Mouse (Mus musculus) kidney, adult 8-10 months (tissue): ENCODE data around the gene Zdhhc12.
"Not testable (repeated sequence)": the region's sequence is repeated elsewhere in the genome, so short reads cannot be mapped to it uniquely, and the experiment has no call there.

Experiments used
- DNase-seq, 2 experiments: peaks; one replicate each; pipeline ENCODE4 v3.0.0; 2022

The Zdhhc12 gene

DNA sequence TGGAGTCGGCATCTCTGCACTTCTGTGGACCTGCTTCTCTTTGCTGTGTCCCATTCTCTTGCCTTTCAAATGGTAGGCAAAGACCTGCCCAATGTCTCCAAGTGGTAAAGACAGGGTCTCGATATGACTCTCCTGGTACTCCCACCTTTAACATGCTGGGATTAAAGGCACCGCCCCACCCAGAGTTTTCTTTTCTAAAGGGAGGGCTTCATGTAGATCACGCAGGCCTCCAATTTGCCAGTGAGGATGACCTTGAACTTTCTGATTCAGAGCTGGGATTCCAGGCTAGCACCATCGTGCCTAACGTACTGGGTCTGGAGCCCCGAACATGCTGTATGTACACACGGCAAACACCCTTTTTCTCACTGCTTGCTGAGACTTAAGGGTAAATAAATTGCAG is 30.2 kb downstream of the Zdhhc12 start:
- no peak for DNase-seq

DNA sequence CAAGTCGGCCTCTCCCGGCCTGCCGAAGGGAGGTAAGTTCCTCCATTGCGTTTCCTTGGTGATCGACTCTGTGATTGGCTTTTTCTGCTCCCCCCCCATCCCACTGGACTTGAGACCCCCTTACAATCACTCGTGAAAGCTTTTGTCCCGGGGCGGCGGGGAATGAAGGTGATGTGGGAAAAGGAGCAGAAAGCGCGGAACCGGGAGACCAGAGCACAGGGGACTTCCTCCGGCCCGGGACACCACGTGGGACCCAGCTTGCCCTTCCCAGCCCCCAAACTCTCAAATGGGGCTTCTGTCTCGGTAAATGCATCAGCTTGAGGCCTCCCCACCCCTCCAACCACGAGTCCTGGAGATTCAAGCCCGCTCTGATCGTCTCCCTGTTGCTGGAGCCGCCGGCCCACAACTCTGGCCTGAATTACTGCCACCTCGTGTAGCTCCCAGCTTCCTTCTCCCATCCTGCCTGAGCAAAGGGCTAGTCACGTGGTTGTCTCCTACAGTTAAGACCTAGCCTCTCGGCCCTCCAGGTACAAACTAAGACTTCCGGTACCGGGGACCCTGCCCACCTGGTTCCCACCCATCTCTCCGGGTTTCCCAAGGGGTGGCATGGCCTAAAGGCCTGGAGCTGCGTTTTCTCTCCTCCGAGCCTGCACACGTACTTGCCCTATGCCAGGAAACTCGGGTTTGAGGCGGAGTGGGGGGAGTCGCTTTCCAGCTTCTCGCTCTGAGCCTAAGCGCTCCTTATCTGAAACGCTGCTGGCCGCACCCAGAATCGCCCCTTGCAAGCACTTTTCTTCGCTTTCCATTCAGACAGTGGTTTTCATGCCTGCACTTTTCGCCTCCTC is 31.0 kb downstream of the Zdhhc12 start:
- peak; percentile 73 to 76 for DNase-seq

DNA sequence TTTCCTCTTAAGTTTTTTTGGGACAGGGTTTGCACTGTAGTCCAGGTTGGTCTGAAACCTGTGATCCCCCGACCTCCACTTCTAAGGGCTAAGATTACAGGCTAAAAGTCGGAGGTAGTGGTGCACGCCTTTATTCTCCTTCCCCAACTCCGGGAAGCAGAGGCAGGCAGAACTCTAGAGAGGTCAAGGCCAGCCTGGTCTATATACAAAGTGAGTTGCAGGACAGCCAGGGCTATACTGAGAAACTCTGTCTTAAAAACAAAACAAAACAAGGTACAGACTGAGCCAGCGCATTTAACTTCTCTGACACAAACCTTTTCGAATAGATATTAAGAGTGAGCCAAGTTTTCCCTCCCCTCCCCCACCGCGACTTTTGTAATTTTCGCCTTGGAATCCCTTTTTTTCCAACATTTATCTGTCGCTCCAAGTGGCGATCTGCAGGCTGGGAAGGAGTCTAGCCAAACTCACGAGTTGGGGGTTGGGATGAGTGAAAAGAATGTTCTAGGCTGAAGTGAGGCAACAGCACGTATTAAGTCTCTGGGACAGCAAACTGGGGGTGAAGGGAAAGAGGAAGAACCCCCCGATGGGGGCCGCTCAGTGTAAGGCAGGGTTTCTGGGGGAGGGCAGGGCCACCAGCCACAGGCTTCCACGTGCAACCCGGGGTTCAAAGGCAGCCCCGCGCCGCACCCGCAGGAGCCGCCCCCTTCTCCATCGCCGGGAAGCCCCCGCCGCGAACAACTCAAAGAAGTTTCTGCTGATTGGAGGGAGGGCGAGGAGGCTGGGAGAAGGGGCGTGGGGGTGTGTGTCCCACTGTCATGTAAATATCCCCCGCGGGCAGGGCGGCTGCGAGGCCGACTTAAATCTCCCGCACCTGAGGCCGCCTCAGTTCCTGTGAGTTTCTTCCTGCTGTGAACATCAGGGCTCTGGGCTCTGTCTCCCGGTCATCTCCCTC is 32.0 kb downstream of the Zdhhc12 start:
- DNase-seq: peak in 1 of 2 experiments; percentile 44

DNA sequence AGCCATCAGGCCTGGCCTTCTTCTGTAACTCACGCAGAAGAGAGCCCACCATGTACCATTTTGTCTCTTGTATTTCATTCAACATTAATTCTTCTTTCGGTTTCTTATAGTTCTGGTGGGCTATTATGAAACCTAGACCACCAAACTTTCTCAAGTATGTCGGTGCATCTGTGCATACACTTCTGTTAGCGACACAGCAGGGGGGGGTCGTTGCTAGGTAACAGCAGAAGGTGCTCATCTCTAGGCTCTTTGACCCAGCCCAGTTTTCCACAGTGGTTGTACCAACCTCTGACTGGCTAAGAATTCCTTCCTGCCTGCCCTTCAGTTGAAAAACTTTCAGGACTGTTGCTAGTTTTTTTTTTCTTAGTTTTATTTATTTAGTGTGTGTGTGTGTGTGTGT is 35.0 kb downstream of the Zdhhc12 start:
- no peak for DNase-seq

DNA sequence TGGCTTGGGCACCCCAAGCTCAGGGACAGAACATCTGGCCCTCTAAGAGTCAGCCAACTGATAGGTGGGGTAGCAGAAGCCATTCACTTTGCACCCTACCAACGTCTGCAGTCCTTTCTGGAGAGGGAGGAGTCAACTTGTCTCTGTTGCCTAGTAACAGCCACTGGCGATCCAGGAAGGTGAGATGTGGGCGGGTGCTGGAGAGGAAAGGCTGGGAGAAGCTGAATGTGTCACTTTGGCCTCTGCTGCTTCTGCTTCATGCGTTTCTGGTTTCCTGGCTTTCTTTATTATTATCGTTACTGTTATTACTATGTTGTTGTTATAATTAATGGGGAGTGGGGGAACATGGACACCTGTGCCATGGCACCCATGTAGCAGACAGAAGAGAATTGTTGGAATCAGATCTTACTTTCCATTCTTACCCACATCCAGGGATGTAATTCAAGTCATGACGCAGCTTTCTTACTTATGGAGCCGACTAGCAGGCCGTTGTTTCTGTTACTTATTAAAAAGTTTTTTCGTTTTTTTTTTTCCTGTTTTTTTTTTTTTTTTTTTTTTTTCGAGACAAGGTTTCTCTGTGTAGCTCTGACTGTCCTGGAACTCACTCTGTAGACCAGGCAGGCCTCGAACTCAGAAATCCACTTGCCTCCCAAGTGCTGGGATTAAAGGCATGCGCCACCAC is 36.1 kb downstream of the Zdhhc12 start, which contains the start of gene Set:
TSS of gene Set (plus strand) at position 156 of the 682 bp plus-strand sequence.
- no peak for DNase-seq

DNA sequence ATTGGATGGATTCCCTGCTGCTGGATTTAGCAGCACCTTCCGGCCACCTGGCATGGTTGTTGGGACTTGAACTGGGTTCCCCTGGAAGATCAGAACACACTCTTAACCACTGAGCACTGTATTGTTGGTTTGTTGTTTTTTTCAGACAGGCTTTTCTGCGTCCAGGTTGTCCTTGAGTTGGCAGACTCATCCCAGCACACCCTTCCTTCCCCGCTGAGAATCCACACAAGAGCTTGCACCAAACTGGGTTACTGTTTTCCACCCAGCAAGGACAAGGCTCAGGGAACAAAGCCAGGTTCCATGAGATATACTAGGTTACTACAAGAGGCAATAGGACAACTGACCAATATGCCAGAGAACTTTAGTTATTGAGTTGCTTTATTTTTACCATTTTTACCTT is 36.7 kb downstream of the Zdhhc12 start:
- no peak for DNase-seq

DNA sequence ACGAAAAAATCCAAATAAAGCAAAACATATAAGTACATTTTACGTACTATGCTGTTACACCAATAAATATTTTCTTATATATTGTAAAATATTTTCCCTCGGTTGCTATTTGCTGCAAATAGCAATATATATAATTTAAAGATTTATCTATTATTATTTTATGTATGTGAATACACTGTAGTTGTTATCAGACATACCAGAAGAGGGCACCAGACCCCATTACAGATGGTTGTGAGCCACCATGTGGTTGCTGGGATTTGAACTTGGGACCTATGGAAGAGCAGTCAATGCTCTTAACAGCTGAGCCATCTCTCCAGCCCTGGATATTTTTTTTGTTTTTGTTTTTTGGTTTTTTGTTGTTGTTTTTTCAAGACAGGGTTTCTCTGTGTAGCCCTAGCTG is 38.1 kb downstream of the Zdhhc12 start:
- not testable (repeated sequence) for DNase-seq

DNA sequence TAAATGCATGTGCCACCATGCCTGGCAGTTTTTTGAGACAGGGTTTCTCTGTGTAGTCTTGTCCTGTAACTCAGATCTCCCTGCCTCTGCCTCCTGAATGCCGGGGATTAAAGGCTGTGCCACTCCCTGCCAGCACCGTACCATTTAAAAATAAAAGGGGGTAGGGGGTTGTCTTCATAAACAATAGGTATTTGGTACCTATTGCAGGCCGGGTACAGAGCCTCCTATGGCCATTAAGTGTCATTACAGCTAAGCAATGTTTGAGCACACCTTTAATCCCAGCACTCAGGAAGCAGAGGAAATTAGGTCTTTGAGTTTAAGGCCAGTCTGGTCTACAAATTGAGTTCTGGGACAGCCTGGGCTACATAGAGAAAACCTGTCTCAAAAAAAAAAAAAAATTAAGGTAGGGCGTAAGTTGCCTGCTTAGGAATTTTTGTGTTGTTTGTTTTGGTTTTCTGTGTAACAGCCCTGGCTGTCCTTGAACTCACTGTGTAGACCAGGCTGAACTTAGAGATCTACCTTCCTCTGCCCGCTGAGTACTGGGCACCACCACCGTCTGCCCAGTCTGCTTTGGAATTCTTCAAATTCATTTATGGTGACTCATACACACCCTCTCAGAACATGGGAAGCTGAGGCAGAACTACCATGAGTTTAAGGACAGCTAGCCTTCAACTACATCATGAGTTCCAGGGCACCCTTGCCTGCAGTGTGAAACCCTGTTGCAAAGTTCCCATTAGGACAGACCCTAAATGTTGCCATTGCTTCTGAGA is 41.3 kb downstream of the Zdhhc12 start:
- no peak for DNase-seq

DNA sequence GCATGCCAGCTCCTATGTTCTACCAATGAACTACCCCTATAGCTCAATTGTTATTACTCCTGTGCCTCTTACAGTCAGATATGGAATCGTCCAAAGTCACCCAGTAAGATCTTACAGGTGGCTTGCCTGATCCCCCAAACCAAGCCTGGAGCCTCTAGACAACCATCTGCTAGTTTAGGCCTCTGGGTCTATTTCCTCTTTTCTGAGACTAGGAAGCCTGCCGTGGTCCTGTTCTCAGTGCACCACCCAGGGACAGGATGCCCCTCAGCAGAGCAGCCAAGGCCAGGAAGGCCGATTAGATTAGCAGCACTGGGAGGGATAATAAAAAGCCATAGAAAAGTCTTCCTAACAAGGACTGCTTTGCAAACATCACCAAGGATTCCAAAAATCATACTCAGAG is 43.6 kb downstream of the Zdhhc12 start:
- DNase-seq: no peak

DNA sequence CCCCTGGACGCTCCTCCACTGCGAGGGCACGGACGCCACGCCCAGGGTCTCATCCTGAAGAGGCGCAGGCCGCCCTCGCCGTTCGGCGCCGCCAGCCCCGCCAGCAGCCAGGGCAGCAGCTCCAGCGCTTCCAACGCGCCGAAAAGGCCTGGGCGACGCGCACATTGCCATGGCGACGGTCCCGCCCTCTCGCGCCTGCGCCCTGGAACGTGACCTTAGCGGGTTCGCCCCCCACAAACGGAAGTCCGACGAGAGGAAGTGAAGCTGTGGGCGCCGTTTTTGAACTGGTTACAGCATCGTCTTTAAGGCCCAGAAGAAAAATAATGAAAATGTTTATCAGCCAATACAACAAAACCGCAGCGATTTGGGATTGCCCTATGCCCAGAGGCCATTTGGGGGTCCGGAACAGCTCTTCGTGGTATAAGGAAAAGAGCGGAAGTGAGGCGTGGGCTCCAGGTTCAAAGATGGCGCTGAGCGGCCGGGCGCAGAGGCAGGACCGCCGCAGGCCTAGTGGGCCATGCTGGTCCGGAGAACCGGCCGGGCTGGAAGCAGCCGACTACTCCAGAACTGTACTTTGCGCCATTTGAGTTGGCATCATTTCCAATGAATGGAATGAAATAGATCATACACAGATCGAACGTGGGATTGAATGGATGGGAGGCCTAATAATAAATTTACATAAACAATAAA is 44.6 kb downstream of the Zdhhc12 start, which contains the start of gene Wdr34:
TSS of gene Wdr34 (minus strand) at position 183 of the 690 bp plus-strand sequence.
- peak; percentile 97 to 98 for DNase-seq

DNA sequence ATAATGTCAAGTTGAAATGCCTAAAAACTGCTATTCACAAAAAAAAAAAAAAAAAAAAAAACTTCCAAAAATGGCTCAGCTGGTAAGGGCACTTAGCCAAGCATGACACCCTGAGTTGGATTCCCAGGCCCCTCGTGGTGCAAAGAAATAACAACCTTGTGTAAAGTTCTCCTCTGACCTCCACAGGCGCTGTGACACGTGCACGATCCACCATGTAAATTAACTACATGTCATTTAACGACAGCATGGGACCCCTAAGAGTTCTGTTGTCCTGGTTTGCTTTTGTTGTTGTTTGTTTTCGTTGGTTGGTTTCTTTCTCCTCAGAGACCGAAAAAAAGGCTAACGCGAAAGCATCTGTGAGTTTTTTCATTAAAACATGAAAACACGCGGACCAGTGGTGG is 45.3 kb downstream of the Zdhhc12 start:
- DNase-seq: no peak

DNA sequence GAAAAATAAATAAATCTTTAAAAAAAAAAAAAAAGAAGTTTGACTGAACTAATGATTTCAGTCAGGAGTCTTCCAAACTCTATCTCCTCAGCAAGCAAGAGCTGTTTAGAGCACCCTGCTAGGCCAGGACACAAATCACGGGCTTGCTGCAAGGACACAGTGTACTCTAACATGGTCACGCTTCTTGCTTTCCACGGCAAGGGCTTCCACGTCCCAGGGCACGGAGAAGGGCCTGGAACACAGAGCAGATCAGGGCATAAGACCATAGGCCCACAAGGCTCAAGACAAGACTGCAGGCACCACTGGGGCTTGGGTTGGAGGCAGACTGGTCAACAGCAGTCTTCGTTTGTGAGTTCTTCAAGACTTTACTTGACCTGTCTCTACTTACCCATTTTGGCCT is 46.3 kb downstream of the Zdhhc12 start:
- DNase-seq: no peak

DNA sequence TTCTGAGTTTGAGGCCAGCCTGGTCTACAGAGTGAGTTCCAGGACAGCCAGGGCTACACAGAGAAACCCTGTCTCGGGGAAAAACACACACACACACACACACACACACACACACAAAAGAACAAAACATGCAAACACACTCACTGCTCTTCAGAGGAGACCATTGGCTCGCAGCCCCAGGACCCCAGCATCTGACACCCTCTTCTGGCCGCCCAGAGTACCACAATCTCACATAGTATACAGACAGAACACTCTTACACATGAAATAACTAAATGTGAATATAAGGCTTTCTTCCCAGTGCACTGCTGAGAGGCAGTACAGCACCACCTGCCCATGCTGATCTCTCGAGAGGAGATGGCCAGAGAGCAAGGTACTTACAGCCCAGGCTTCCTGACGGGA is 48.9 kb downstream of the Zdhhc12 start:
- DNase-seq: no peak

DNA sequence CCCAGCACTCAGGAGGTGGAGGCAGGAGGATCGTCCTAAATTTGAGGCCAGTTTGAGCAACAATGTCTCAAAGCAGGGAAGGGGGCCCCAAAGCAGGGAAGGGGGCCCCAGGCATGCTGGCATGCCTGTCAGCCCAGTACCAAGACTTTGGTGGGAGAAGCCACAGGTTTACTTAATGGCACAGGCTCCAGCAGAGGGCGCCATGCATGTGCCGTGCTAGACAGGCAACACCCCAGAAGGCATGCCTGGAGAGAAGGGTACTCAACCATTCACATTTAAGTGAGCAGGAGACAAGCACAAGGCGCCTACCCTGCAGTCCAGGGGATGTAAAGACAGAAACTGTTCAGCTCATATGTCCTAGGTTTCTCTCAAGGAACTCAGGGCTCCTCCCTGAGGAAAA is 51.0 kb downstream of the Zdhhc12 start:
- DNase-seq: peak; percentile 60 to 84
